ENCODE assay signal across 22 mouse cellular contexts in genomic region chr1:119495396-119495775, GRCm38 (mm10). TPM values are rescaled to one million over a fixed set of nuclear protein-coding genes. Genes with fewer than 3 reads are reported as not detected.
DNase-seq lines count a peak whose midpoint lies in the region; ATAC-seq and TF ChIP-seq lines count a peak whose summit lies in the region.
"Had no signal": no experiment of that assay in that cellular context is flagged by ENCODE, and none has a peak within 500 bp of the region (broad histone marks: within the 10 kb centered on the region; RNA-seq: fewer than 3 reads in every experiment).

No protein-coding gene starts in this region.

- no peaks in the 10 kb centered on the region for H3K27me3 ChIP-seq in liver, postnatal 0 days (ENCODE audit: insufficient read depth, low read length)
- no peaks in the 10 kb centered on the region for H3K27me3 ChIP-seq in midbrain, embryonic 15.5 days (replicated peaks)
- H3K27me3 ChIP-seq: embryonic facial prominence, embryonic 12.5 days; forebrain, embryonic 13.5 days; heart, embryonic 12.5 days; limb, embryonic 15.5 days; megakaryocyte, embryonic 14.5 days had no signal

- H3K9ac ChIP-seq in liver, postnatal 0 days (replicated peaks), result no peak overlapping the region
- no peak overlapping the region for H3K9ac ChIP-seq in midbrain, embryonic 15.5 days
- H3K9ac ChIP-seq: embryonic facial prominence, embryonic 12.5 days; forebrain, embryonic 13.5 days; heart, embryonic 12.5 days; hindbrain, embryonic 14.5 days; limb, embryonic 15.5 days had no signal

- no peaks in the 10 kb centered on the region for H3K9me3 ChIP-seq in liver, postnatal 0 days (ENCODE audit: low read length)
- no peaks in the 10 kb centered on the region for H3K9me3 ChIP-seq in midbrain, embryonic 15.5 days
- H3K9me3 ChIP-seq: embryonic facial prominence, embryonic 12.5 days; forebrain, embryonic 13.5 days; heart, embryonic 12.5 days; limb, embryonic 15.5 days; megakaryocyte, embryonic 14.5 days had no signal

- DNase-seq in liver, postnatal 0 days, result no peak
- no peak for DNase-seq in liver
- DNase-seq in cerebellum, adult 18-20 months, result peak; percentile 84 to 90
- DNase-seq in cerebellum, postnatal 14 days, result peak; percentile 96 to 97
- peak; percentile 77 to 78 for DNase-seq in kidney, postnatal 25 days
- no peak for DNase-seq in frontal cortex, postnatal 36 days (ENCODE audit: low spot score in 2 of 2)
- no peak for DNase-seq in right cerebral cortex, postnatal 25 days
- DNase-seq: gastrocnemius, postnatal 36 days; layer of hippocampus, postnatal 36 days; midbrain, embryonic 14.5 days; spleen, adult 18-20 months; thymus, adult 2 months had no signal

- no peak overlapping the region for H3K4me3 ChIP-seq in liver, postnatal 0 days (ENCODE audit: low read depth, low read length)
- H3K4me3 ChIP-seq in midbrain, embryonic 15.5 days, result no peak overlapping the region
- H3K4me3 ChIP-seq: embryonic facial prominence, embryonic 12.5 days; erythroblast, embryonic 14.5 days; forebrain, embryonic 13.5 days; heart, embryonic 12.5 days; layer of hippocampus, adult 2 months; limb, embryonic 15.5 days; myocyte had no signal

- H3K4me1 ChIP-seq in liver, postnatal 0 days (ENCODE audit: insufficient read depth), result peaks cover 46% of the 10 kb centered on the region
- no peaks in the 10 kb centered on the region for H3K4me1 ChIP-seq in midbrain, embryonic 15.5 days

- WGBS in liver, postnatal 0 days (ENCODE audit: insufficient replicate concordance), result 84% methylated on average over 6 of the region's 6 CpGs
- WGBS in midbrain, embryonic 15.5 days, result 87% methylated on average over 6 of the region's 6 CpGs

- ATAC-seq in liver, postnatal 0 days, result no peak
- ATAC-seq in midbrain, embryonic 15.5 days (replicated peaks), result no peak
- ATAC-seq: forebrain, embryonic 13.5 days had no signal

- TF ChIP-seq CTCF in liver, postnatal 0 days (IDR thresholded peaks at IDR 0.05; ENCODE audit: low read depth), result no peak

- TF ChIP-seq EP300 in liver, postnatal 0 days (IDR thresholded peaks at IDR 0.05; ENCODE audit: low read depth), result no peak

- H3K36me3 ChIP-seq in liver, postnatal 0 days (replicated peaks; ENCODE audit: insufficient read depth, low read length), result no peaks in the 10 kb centered on the region; the same call in 1 of the 2 replicates
- no peaks in the 10 kb centered on the region for H3K36me3 ChIP-seq in midbrain, embryonic 15.5 days (replicated peaks)
- H3K36me3 ChIP-seq: limb, embryonic 15.5 days had no signal

- H3K27ac ChIP-seq in liver, postnatal 0 days (ENCODE audit: low read depth), result 0 out of 2 replicates have a peak overlapping the region, but pooled peaks have one; percentile 16
- no peak overlapping the region for H3K27ac ChIP-seq in midbrain, embryonic 15.5 days
- H3K27ac ChIP-seq: embryonic facial prominence, embryonic 12.5 days; forebrain, embryonic 13.5 days; hindbrain, embryonic 14.5 days; layer of hippocampus, adult 2 months; limb, embryonic 15.5 days had no signal

- no peak overlapping the region for H3K4me2 ChIP-seq in liver, postnatal 0 days (ENCODE audit: low read depth, low read length)
- no peak overlapping the region for H3K4me2 ChIP-seq in midbrain, embryonic 15.5 days
- H3K4me2 ChIP-seq: embryonic facial prominence, embryonic 12.5 days; forebrain, embryonic 13.5 days; heart, embryonic 12.5 days; hindbrain, embryonic 14.5 days; limb, embryonic 15.5 days had no signal

RNA-seq across cellular contexts. Expression of gene Ralb, which starts 9.2 kb away (rescaled TPM):
- 30.9 and 31.8 TPM in 2 replicates for polyA plus RNA-seq in liver, postnatal 0 days (2015; fragmentation: Nextera tagmentation; extraction: Ambion mirVana)
- 60.2 and 62.1 TPM in 2 replicates for polyA plus RNA-seq in midbrain, embryonic 15.5 days (2015; fragmentation: Nextera tagmentation; extraction: Ambion mirVana)

RNA-seq across cellular contexts. Expression of gene Tmem185b, which starts 30.6 kb away (rescaled TPM):
- 11.0 and 12.7 TPM in 2 replicates for polyA plus RNA-seq in liver, postnatal 0 days (2015; fragmentation: Nextera tagmentation; extraction: Ambion mirVana)
- polyA plus RNA-seq in midbrain, embryonic 15.5 days (2015; fragmentation: Nextera tagmentation; extraction: Ambion mirVana), result 18.2 and 18.7 TPM in 2 replicates

Comparison
In these comparisons a context has a peak if more than half of its experiments do, and no peak if none do; other contexts are left out.
1. DNase-seq: peak in cerebellum, adult 18-20 months (2 of 2), cerebellum, postnatal 14 days (2 of 2) and kidney, postnatal 25 days (2 of 2); none in liver, postnatal 0 days (single experiment), liver (single experiment), frontal cortex, postnatal 36 days (0 of 2) and right cerebral cortex, postnatal 25 days (single experiment).